Mouse (Mus musculus) testis, adult 2 months (tissue): ENCODE results near the gene Elfn2.

Experiments
- CTCF ChIP-seq: fragments of 200-500 bp; IDR thresholded peaks from 2 replicates; pipeline ENCODE4 v1.5.1; 2012; ENCODE audit warnings: low read depth, mild to moderate bottlenecking, inconsistent platforms, low read length, moderate library complexity; ENCODE audit not compliant: control insufficient read depth, insufficient read depth, insufficient replicate concordance
- POLR2A ChIP-seq: fragments of 200-500 bp; IDR thresholded peaks from 2 replicates; pipeline ENCODE4 v1.6.1; 2012; ENCODE audit warnings: low read depth, mild to moderate bottlenecking, inconsistent platforms, low read length, moderate library complexity; ENCODE audit not compliant: control insufficient read depth

DNA sequence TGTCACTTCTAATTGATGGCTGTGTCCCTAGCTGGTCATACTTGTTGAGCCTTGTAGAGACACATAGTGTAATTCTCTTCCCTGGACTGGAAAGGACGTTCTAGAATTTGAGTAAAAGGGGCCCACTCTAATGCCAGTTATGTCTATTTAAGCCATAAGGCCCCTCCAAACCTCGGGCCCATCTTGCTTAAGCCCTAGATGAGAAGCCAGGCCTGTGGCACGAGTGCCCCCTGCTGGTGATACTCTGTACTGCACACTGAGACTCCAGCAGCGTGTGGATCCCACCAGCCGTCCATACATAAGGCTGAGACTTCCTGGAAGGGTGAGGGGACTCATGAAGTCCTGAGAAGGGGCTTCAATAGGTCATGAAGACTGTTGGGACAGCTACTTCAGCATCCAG lies 25.6 kb upstream of the Elfn2 start:
- peak; percentile 99 for TF ChIP-seq CTCF
- no peak for TF ChIP-seq POLR2A
